Mouse (Mus musculus): ENCODE data around the gene Tagln2. TPM values are rescaled to one million over a fixed set of nuclear protein-coding genes. Genes with fewer than 3 reads are reported as not detected.
A peak's percentile ranks its signal among the peaks of the same experiment; 100 is the strongest.

Tagln2 gene
- polyA plus RNA-seq, 1 experiment, result 594 TPM

DNA sequence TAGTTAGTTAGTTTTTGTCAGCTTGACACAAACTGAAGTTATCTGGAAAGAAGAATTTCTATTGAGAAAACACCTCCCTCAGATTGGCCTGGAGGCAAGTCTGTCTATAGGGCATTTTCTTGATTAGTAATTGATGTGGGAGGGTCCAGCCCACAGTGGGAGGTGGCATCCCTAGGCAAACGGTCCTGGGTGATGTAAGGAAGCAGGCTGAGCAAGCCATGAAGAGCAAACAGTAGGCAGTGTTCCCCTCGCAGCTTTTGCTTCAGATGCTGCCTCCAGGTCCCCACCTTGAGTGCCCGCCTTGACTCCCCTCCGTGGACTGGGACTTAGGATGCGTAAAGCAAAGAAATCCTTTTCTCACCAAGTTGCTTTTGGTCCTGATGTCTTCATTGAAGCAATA is 9.4 kb downstream of the Tagln2 start:
- H3K4me3 ChIP-seq (replicated peaks; ENCODE audit: extremely low read depth, low read depth, low read length), result no peak overlapping the region
- H3K4me1 ChIP-seq (ENCODE audit: control insufficient read depth, insufficient read depth, low read length), result peaks cover 50% of the 10 kb centered on the region
- 69% methylated on average over 5 of the region's 5 CpGs for WGBS
- TF ChIP-seq CTCF (IDR thresholded peaks at IDR 0.05; ENCODE audit: insufficient read depth, low read length), result no peak
- no peak for TF ChIP-seq POLR2A (IDR thresholded peaks at IDR 0.05; ENCODE audit: borderline replicate concordance, extremely low read depth, low read depth, low read length)
- DNase-seq, result no peak

DNA sequence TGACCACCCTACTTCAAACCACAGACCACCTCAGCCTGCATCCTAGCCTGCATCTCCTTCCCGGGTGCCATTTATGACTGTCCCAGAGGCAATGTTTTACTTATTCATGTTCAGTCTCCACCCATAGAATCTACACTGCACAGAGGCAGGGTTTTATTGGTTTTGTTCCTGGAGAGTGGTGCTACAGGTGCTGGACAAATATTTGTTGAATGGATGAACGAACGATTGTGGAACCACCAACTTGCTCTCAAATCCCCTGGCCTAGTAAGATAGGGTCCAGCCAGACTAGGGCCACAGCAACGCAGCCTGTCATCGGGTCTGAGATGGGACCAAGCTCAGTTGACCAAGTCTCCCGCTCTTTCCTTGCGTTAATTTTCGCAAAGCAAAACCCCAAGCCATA is 10.1 kb downstream of the Tagln2 start:
- Histone ChIP-seq H3K4me1 (ENCODE audit: control insufficient read depth, insufficient read depth, low read length) (peaks cover 52% of the 10 kb centered on the region), H3K4me3 (replicated peaks; ENCODE audit: extremely low read depth, low read depth, low read length) (no peak overlapping the region)
- TF ChIP-seq CTCF (IDR thresholded peaks at IDR 0.05; ENCODE audit: insufficient read depth, low read length), result no peak
- DNase-seq, result no peak
- 44% methylated on average over 8 of the region's 8 CpGs for WGBS

DNA sequence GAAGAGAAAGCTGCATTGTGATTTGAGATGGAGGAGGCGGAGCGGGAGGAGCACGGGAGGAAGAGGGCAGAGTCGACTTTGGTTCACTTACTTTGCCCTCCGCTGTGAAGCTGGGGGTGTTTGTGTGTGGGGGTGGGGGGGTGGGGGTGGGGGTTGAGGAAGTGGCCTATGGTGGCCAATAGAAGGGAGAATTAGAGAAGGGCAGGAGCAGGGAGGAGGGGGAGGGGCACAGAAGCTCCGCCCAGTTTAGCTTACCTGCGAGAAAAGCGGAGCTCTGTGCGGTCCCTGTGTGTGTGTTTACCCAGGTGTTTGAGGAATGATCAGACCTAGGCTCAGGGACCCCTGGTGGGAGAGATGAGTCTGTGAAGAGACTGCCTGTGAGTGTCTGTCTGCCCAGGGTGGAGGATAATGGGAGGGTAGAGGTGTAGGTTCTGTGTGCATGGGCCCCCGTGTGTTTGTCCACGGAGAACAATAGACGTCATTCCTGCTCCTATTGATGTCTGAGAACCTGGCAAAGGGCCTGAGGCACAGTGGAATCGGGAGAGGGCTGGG is 10.7 kb downstream of the Tagln2 start:
- Histone ChIP-seq H3K4me1 (ENCODE audit: control insufficient read depth, insufficient read depth, low read length) (peaks cover 54% of the 10 kb centered on the region), H3K4me3 (replicated peaks; ENCODE audit: extremely low read depth, low read depth, low read length) (no peak overlapping the region)
- 33% methylated on average over 13 of the region's 13 CpGs for whole genome bisulfite sequencing
- TF ChIP-seq CTCF (IDR thresholded peaks at IDR 0.05; ENCODE audit: insufficient read depth, low read length), result no peak
- TF ChIP-seq POLR2A (IDR thresholded peaks at IDR 0.05; ENCODE audit: borderline replicate concordance, extremely low read depth, low read depth, low read length), result peak; percentile 26; the same call in 1 of the 2 replicates
- DNase-seq, result peak; percentile 66

DNA sequence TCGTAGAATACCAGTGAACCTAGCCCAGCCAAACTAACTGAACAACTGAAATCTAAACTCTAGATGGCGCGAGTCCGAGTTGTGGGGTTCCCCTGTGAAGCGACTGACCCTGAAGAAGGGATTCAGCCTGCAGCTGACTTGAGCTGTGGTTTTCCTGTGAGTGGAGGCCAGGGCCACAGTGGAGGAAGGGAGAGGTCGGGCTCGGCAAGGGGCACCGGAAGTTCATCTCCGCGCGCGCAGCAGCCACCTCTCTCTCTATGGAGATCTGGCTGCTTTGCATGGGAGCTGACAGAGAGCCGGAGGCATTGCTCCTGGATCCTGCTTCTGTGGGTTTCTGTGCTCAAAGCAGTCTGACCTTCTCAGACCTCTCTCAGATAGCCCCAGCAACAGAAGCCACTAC is 13.1 kb downstream of the Tagln2 start:
- H3K4me1 ChIP-seq (ENCODE audit: control insufficient read depth, insufficient read depth, low read length), result peaks cover 45% of the 10 kb centered on the region
- H3K4me3 ChIP-seq (replicated peaks; ENCODE audit: extremely low read depth, low read depth, low read length), result no peak overlapping the region
- 5% methylated on average over 13 of the region's 13 CpGs for WGBS
- DNase-seq, result peak; percentile 65
- TF ChIP-seq POLR2A (IDR thresholded peaks at IDR 0.05; ENCODE audit: borderline replicate concordance, extremely low read depth, low read depth, low read length) (peak; percentile 9; the same call in 1 of the 2 replicates), CTCF (IDR thresholded peaks at IDR 0.05; ENCODE audit: insufficient read depth, low read length) (peak; percentile 20; the same call in 1 of the 2 replicates)

DNA sequence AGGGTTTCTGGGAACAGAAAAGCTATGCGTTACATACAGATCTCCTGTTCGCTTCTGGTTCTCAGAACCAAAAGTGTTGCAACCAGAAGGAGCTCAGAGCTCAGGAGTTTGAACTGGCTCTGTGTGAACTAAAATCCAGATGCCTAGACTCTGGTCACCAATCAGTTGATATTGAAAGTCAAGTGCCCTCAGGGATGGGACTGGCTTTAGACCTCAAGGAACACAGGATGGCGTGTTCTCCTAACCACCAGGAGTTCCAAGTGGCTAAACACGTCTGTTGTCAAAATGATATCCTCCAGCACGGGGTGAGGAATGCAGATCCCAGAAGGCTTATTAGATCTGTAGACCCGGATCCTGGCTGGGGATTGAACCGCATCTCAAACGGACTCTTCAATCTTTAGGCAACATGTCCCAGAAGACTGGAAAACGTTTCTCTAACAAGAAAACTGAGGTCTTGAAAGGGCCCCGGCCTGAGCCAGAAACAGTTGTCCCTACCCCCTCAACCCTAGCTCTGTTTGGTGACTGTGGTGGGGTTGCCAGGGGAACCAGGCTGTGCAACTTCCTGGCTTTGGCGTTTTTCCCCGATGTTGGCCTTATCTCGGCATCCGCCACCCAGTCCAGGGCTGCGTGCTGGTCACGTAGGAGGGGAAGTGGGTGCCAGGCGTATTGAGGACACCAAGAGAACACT is 13.8 kb downstream of the Tagln2 start:
- WGBS, result 13% methylated on average over 17 of the region's 17 CpGs
- Histone ChIP-seq H3K4me1 (ENCODE audit: control insufficient read depth, insufficient read depth, low read length) (peaks cover 42% of the 10 kb centered on the region), H3K4me3 (replicated peaks; ENCODE audit: extremely low read depth, low read depth, low read length) (no peak overlapping the region)
- TF ChIP-seq CTCF (IDR thresholded peaks at IDR 0.05; ENCODE audit: insufficient read depth, low read length) (no peak), POLR2A (IDR thresholded peaks at IDR 0.05; ENCODE audit: borderline replicate concordance, extremely low read depth, low read depth, low read length) (peak; percentile 35; the same call in 1 of the 2 replicates)
- DNase-seq, result peak; percentile 72

DNA sequence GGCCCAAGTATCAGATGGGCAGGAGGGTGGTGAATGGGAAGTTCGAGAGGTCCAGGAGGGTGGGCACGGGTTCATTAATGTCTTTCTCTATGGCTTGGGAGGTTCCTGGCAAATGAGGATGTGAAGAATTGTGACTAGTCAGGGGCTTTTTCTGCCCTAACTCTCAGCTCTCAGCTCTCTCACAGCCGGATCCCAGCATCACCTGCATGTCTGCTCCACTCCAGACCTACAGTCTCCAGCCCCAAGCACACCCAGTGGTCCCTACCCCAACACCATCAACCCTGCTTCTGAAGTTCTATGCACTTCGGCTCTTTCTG is 14.3 kb downstream of the Tagln2 start:
- no peak for TF ChIP-seq POLR2A (IDR thresholded peaks at IDR 0.05; ENCODE audit: borderline replicate concordance, extremely low read depth, low read depth, low read length)
- TF ChIP-seq CTCF (IDR thresholded peaks at IDR 0.05; ENCODE audit: insufficient read depth, low read length), result no peak
- Histone ChIP-seq H3K4me1 (ENCODE audit: control insufficient read depth, insufficient read depth, low read length) (peaks cover 42% of the 10 kb centered on the region), H3K4me3 (replicated peaks; ENCODE audit: extremely low read depth, low read depth, low read length) (no peak overlapping the region)
- no peak for DNase-seq
- 21% methylated on average over 4 of the region's 4 CpGs for whole genome bisulfite sequencing

DNA sequence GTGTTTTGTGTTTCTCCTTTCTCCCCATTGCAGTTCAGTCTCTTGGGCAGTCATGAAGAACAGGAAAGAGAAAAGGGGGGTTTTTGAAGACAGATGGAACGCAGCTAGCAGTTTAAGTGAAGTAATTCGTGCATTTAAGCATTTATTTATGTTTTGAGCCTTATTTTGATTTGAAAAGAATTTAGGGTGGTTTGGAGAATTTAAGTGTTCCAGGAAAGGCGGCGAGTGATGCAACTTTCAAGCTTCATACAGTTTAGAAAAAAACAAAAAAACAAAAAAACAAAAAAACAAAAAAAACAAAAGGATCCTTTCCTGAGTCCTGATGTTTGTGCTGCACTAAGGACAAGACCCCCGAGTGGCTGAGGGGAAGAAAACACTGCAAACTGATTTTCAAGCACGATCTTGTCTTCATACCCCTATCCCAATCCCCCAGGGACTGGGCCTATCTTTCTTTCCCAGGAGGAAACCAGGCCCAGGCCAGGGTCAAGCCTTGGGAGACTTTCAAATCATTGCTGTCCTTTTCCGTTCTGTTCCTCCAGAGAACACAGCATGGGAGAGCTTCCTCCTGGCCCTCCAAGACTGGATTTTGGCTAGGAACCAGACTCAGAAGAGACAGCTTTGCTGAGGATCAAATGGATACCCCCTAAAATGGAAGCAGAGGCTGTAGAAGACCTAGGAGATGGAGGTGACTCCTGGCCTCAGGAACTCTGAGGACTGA is 14.9 kb downstream of the Tagln2 start:
- WGBS, result 51% methylated on average over 7 of the region's 7 CpGs
- TF ChIP-seq POLR2A (IDR thresholded peaks at IDR 0.05; ENCODE audit: borderline replicate concordance, extremely low read depth, low read depth, low read length), result no peak
- no peak for TF ChIP-seq CTCF (IDR thresholded peaks at IDR 0.05; ENCODE audit: insufficient read depth, low read length)
- no peak overlapping the region for H3K4me3 ChIP-seq (replicated peaks; ENCODE audit: extremely low read depth, low read depth, low read length)
- no peak for DNase-seq
- H3K4me1 ChIP-seq (ENCODE audit: control insufficient read depth, insufficient read depth, low read length), result peaks cover 38% of the 10 kb centered on the region

DNA sequence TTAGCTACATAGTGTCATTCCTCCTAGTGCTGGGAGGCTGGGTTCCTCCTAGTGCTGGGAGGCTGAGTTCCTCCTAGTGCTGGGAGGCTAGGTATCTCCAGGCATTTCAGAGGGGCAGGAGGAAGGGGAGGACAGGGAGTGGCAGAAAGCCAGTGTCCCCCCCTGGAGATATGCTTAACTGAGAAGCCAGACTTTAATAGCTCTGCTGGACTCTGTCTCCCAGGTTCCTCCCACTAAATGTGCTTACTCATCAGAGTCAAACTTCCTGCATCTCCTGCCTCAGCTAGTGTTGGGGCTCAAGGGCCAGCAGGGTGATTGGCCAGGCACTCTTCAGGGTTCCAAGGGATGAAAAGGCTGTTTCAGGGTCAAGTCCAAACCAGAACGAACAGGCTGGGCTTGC is 15.5 kb downstream of the Tagln2 start:
- no peak overlapping the region for H3K4me3 ChIP-seq (replicated peaks; ENCODE audit: extremely low read depth, low read depth, low read length)
- TF ChIP-seq CTCF (IDR thresholded peaks at IDR 0.05; ENCODE audit: insufficient read depth, low read length) (no peak), POLR2A (IDR thresholded peaks at IDR 0.05; ENCODE audit: borderline replicate concordance, extremely low read depth, low read depth, low read length) (no peak)
- peaks cover 35% of the 10 kb centered on the region for H3K4me1 ChIP-seq (ENCODE audit: control insufficient read depth, insufficient read depth, low read length)
- WGBS, result 70% methylated on average over 1 of the region's 1 CpGs
- DNase-seq, result no peak

DNA sequence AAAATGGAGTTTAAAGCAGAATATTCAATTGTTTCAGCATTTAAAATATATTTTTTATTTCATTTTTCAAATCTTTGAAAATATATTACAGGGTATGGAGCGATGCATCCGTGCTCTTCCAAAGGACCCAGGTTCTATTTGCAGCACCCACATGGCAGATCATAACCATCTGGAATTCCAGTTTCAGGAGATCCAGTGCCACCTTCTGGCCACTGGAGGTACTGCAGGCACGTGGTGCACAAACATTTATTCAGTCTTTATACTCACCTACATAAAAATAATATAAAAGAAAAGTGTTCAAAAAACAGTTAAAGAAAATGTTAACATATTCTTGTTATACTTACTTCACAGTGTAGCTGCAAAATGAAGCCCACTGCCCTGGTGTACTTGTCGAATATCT is 18.2 kb downstream of the Tagln2 start:
- no peak for DNase-seq
- peaks cover 26% of the 10 kb centered on the region for H3K4me1 ChIP-seq (ENCODE audit: control insufficient read depth, insufficient read depth, low read length)
- H3K4me3 ChIP-seq (replicated peaks; ENCODE audit: extremely low read depth, low read depth, low read length), result no peak overlapping the region
- TF ChIP-seq CTCF (IDR thresholded peaks at IDR 0.05; ENCODE audit: insufficient read depth, low read length), result peak; percentile 62
- TF ChIP-seq POLR2A (IDR thresholded peaks at IDR 0.05; ENCODE audit: borderline replicate concordance, extremely low read depth, low read depth, low read length), result no peak
- WGBS, result 83% methylated on average over 4 of the region's 4 CpGs

DNA sequence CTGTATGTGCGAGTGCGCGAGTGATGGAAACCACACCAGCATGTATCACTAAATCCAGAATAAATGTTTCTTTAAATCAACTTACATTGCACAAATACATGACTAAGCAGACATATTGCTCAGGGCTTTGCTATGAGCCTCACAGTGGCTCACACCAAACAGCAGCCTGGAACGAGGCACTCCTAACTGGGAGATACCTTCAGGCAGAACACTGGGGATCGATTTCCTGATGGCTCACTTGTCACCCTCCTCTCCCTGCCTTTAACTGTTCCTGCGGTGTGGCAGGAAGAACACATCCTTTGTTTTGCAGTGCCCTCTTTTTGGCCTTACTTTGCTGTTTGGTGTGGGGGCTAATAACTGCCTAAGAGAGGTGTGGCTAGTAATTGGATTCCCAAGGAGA is 19.8 kb downstream of the Tagln2 start:
- H3K4me1 ChIP-seq (ENCODE audit: control insufficient read depth, insufficient read depth, low read length), result peaks cover 15% of the 10 kb centered on the region
- 59% methylated on average over 6 of the region's 6 CpGs for WGBS
- DNase-seq, result no peak
- TF ChIP-seq POLR2A (IDR thresholded peaks at IDR 0.05; ENCODE audit: borderline replicate concordance, extremely low read depth, low read depth, low read length) (no peak), CTCF (IDR thresholded peaks at IDR 0.05; ENCODE audit: insufficient read depth, low read length) (no peak)
- no peak overlapping the region for H3K4me3 ChIP-seq (replicated peaks; ENCODE audit: extremely low read depth, low read depth, low read length)
